Mouse (Mus musculus) brain, adult 2 months (tissue): ENCODE data around the gene Aox4.

Experiments used
- DNase-seq: peaks from one replicate; pipeline ENCODE4 v3.0.0; 2011; ENCODE audit warnings: low read depth, low spot score

The Aox4 gene

DNA sequence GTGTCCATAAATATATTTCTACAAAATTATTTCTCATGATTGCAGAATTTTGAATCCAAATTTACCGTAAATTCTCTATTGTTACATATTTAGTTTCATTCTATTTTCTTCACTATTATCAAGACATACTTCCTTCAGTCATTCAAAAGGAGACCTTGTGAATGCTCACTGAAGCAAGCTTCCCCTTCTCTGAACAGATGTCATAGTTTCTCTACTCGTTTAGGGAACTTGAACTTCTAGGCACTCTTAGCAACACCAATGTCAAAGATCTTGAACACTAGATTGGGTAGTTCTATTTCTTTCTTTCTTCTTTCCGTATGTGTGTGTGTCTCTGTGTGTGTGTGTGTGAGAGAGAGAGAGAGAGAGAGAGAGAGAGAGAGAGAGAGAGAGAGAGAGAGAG is 34.3 kb downstream of the Aox4 start:
- DNase-seq, result no peak

DNA sequence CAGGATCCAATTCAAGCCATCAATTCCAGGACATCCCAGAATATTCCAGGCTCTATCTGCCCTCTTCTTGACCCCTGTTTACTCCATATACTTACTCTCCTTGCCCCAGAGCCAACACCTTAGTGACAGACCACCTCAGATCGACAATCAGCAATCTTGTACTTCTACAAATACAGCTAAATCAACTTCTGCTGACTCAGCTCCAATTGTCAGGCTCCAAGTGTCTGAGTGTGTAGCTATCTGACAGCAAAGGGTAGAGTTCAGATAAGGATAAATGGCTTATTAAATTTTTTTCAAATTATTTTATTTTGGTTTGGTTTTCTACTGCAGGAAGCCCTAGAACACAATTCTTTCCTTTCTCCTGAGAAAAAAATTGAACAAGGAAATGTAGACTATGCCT is 38.3 kb downstream of the Aox4 start:
- DNase-seq, result no peak

DNA sequence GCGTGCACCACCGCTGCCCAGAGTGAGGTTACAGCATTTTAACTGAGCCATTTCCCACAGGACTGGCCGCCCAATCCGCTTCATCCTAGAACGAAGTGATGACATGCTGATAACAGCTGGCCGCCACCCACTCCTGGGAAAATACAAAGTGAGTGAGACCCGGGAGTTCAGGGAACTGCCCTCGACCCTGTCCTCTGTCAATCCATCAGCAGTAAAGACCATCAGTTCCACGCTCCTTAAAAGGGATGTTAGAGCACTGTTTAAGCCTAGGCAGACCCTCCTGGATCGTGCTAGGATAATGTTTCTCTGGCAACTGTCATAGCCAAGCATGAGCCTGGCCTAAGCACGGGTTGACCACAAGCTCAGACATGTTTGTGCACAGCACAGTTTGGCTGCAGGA is 43.3 kb downstream of the Aox4 start:
- DNase-seq, result no peak

DNA sequence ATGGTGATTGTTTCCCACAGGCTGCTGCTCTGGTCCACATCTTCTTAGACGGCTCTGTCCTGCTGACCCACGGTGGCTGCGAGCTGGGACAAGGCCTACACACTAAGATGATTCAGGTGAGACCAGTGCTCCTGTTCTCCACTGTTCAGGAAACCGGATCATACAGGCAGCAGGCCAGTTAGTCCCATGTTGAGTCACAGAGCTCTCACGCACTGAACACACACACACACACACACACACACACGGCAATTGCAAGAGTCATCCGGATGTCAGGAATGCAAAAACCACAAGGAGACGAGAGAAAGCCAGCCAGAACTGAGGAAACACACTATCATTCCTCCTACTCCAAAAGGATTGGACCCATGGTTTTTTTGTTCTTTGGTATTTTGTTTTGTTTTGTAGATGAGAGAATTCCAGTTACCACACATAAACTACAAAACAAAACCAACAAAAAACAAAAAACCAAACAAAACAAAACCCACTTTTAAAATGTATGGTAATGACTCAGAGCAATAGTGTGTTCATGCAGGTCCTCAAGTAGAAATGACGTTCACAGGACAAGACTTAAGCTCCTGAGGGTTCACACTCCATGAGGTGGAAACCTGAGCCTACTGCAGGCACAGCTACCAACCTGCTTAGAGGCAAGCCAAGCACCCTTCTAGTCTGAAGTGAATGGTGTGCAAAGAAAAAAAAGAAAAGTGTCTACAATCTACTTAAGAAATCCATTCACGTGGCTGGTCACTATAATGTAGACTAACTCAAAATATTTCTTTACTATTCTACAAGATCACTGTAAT is 47.2 kb downstream of the Aox4 start:
- DNase-seq, result no peak

DNA sequence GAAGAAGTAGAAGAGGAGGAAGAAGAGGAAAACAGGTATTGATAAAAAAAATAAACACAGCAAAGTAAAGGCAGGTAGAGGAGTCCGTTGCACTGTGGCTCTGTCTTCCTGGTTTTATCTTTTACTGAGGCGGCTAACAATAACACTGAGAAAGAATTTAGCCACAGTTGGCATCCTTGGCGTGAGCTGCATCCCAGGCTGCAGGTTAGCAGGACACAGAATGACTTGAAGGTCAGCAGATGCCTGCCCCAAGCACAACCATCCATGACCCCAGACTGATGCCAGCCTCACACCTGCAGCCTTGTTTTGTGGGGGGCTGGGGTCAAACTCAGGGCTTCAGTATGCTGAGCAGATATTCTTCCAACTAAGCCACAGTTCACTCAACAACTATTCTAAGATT is 50.1 kb downstream of the Aox4 start:
- no peak for DNase-seq

DNA sequence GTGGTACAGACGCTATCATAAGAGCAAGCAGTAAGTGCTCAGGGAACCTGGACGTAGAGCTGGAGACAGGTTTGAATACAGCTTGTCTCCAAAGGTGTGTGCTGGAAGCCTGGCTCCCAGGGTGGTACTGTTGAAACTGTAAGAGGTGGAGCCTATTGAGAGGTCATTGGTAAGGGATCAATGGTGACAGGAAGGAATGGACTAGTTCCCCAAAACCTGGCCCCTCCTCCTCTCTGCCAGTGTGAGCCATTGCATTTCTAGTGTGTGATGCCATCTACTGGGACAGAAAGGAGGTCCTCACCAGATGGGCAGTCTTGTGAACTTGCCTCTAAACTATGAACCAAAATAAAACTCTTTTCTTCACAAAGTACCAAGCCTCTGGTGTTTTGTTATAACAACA is 58.0 kb downstream of the Aox4 start:
- no peak for DNase-seq

DNA sequence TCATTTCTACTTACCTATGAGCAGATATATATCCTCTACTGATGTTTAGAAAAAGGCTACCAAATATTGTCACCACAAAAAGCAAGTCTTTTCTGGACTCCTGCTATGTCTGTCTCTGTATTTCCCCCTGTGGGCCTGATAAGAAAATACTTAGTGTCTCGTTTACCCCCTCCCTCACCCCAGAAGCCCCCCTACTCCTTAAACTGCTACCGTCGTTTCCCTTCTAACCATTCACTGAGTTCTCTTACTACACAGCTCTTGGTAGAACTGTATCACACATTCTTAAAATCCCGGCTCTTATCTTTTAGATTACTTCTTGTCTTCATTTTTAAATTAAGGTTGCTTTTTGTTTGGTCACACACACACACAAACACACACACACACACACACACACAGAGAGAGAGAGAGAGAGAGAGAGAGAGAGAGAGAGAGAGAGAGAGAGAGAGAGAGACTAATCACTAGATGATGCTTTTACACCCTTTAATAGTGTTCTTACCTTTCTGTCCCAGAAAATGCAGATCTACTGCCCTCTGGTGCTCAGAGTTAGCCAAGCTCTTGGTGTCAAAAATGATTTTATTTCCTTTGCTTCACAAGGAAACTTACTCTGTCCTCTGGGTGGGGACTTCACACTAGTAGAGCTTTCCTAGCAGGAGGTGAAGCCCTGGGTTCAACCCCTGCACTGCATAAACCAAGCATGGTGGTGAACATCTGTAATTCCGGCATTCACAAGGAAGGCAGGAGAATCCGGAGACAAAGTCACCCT is 60.8 kb downstream of the Aox4 start:
- peak; percentile 80 for DNase-seq

DNA sequence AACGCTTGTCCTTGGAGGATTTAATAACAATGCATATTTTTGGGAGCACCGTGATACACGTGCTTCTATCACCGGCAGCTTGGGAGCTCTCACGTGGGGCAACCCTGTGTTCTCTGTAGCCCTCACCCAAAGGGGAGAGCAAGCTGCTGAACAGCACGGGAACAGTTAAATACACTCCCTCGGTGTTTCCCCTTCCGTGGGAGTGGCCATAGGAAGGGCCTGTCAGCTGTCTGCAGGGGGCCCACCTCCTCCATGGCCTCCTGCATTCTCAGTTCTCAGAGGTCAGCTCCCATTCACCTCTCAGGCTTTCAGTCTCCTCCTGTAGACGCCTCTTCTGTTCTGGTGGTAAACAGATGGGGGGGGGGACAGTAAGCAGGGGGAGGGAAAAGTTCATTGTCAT is 65.7 kb downstream of the Aox4 start:
- no peak for DNase-seq

DNA sequence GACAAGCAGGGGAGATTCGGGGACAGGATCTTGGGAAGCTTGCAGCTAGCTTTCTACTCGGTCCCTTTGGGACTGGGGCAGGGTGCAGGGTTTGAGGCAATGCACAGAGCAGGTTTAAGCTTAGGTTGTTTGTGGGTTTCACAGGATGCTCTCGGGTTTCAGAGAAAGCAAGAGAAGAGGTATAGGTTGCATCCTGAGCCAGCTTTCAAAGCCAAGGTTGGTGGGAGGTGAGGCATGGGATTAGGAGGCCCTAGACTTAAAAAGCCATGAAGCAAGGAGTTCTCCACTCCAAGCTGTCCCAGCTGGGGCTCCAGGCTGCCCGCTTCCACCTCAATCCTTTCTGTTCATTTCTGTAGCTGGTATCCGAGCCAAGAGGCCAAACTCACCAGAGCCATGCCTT is 67.8 kb downstream of the Aox4 start, which contains the start of gene Aox2:
TSS of gene Aox2 (plus strand) at position 301 of the 400 bp plus-strand sequence.
- no peak for DNase-seq

DNA sequence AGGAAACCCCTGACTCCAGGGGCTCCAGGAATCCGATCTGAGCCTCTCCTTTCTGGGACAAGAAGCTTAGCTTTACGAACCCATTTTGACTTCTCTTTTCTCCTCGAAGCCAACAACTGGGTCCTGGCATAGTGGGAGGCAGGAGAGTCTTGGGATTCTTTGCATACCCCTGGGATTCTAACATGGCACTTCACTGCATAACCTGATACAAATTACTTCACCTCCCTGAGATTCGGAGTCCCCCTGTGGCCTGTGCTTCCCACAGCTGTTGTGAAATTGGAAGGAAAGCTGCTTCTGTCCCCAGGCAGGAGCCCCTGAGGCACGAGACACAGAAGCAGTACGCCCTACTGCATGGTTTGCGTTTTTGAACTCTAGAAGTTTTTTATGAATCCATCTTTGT is 68.3 kb downstream of the Aox4 start:
- DNase-seq, result no peak

DNA sequence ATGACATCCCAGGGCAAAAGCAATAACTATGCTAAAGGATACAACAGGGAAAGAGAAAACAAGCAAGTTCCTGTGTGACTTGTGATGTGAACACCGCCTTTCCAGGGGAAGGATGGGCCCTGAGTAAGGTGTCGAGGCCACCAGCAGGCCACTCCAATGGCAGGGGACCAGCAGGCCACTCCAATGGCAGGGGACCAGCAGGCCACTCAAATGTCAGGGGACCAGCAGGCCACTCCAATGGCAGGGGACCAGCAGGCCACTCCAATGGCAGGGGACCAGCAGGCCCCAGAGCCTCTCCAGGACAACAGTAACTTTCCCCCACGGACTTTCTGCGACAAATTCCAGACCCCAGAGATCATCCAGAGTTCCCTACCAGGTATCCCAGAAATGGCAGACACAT is 70.2 kb downstream of the Aox4 start:
- no peak for DNase-seq

DNA sequence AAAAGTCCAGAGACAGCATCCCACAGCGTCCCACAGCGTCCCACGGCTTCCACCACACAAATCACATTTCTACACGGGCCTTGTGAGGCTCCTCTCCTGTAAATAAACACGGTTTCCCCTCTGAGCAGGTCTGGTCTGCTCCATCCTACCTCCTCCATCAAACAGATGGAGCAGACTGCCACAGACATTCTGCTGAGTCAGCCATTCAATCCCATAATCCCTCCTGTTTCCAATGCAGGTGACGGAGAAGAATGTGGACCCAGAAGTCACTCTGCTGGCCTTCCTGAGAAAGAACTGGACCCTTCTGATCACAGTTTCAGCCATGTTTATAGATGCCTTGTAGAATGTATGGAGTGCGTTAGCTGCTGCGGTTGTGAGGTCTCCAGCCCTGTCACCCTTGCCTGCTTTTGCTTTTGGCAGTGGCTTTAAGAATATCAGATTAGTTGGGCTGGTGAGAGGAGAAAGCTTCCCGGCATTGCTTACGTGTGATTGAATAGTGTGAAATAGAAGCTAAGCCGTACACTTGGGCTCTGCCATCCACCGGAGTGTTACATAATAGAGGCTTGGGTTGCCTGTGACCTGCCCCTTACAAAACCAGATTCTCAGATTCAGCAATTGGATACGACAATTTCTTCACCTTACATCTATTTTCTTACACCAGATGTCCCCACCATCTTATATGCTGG is 70.9 kb downstream of the Aox4 start:
- DNase-seq, result peak; percentile 13

DNA sequence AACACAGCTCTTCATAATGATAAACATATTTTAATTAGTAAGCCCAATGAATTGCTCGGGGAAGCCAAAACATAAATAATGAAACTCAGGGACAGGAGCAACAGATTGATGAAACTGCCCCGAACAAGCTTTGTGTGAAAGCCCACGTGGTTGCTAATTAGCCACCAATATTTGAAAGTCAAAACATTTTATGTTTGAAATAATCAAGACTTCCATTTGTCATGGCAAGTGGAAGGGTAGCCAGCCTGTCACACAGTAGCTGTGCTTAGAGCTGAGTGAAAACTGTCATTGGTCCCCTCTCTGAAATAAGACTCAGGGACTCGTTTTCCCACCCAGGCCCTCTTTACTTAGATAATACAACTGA is 71.4 kb downstream of the Aox4 start:
- no peak for DNase-seq

DNA sequence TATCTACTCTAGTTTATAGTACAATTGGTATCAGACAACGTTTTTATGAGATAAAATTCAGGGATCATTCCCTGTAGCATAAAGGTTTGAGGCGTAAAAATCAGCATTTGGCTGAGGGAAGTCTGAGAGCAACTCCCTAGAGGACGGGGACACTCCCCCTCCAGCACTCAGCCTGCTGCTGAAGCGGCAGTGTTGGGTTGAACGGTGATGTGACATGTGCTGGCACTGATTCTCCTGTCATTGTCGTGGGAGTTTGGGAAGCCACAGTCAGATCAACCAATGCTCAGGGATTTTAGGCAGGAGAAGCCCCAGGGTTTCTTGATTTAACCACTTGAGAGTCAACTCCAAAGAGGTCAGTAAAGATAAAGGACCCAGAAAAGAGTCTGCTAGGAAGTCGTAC is 74.3 kb downstream of the Aox4 start:
- peak; percentile 31 for DNase-seq

DNA sequence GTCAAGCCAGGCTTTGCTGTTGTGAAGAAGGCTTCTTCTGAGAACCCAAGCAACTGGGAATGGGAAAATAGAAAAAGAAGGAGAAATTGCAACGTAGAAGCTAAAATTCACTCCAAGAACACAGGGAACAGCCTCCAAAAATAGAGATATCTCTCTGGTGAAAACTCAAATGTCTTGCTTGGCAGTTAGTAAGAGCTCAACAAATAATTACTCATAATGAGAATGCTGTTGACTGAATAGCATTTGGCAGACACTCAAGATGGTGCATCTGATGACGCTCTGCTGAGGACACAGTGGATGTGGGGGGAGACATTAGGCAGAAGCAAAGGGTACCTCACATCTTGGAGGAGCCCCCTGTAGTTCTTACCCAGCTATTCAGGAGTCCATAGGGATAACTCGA is 77.9 kb downstream of the Aox4 start:
- peak; percentile 54 for DNase-seq

DNA sequence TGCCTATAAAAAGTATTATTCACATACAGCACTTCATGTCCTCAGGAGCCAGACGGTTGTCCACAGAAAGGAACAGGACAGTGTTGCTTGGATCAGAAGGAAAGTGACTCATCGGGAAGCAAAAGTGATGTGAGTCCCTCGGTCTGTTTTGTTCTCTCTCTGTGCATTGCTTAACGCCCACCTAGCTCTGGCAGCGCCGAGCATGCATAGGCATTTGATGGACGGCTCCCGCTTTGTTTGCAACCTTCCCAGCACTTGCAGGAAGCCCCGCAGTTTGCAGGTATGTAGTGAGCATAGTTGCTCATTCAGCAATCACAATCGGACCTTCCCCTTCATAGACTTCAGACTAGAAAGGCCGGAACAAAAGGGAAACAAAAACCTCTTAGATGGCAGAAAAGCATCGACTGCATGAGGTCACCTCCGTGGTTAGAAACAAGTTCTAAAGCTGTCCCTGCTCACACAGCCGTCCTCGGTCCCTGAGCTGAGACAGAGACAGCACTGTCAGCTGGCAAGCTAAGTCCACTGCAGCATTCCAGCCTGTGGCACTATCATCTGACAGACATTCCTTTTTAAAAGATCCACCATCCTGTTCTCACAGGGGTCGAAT is 79.8 kb downstream of the Aox4 start:
- DNase-seq, result peak; percentile 69

DNA sequence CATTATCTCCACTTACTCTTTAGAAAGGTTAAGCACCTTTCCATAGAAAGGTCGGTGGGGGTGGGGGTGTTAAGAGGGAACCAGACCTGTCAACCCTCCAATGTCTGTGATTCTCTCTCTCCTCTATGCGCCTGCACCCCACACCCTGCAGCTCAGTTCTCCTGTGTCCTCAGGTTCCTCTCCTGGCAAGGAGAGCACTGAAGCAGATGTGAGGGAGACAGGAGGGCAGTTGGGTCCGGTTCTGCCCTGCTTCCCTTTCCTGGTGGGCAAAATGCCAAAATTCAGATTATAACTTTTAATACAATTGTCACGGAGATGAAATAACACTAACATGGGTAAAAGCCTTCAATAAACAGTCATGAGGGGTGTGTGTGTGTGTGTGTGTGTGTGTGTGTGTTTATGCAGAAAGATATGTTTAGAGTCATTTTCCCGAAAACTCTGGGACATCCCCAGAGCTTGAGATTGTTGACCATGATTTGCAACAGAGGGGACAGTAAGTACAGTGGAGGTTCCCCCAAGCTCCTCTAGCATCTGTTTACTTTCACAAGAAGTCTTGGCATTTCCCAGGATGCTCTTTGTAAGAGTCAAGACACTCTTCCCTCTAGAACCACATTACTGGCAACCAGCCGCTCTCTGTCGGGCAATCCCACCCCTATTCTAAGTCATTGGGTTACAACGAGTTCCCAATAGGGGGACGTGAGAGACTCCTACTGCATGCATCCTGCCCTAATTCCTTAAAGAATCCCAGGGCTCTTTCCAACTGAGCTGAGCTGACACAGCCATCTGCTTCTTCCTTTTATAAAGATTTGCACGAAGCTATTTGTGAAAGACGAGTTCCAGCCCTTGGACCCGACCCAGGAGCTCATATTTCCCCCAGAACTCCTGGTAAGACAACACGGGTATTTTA is 81.5 kb downstream of the Aox4 start:
- DNase-seq, result peak; percentile 58

DNA sequence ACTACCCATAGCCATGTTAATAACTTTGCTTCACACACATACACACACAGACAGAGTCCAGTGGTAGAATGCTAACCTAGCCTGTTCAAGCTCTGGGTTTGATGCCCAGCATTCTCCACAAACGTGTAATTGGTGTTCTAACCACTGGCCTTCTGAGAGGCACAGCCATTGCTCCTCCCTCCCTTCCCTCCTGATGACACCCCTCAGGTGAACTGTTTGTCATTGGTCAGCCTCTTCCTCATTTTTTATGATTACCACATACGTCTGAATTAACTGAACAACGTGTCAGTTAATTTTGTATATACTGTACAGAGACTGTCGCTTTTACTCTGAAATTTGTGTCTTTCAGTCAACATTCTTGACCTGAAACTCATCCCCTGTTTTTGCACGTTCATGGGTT is 84.5 kb downstream of the Aox4 start:
- no peak for DNase-seq

DNA sequence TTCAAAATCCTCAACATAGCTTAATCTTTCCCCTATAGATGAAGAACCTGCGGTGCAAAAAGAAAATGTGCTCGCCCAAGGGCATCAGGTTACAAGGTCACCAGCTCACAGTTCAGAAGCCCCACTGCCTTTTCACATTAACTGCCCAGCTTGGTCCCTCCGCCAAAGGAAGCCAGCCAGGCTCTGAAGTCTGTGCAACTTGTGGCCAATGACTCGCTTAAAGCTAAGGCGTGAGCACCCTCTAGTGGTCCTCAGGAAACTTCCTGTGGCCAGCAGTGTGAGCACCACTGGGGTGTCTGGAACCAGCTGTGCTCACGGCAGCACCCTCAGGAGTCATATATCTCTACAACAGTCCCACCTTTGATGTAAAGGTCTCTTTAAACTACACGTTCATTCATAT is 86.1 kb downstream of the Aox4 start:
- DNase-seq, result peak; percentile 86

DNA sequence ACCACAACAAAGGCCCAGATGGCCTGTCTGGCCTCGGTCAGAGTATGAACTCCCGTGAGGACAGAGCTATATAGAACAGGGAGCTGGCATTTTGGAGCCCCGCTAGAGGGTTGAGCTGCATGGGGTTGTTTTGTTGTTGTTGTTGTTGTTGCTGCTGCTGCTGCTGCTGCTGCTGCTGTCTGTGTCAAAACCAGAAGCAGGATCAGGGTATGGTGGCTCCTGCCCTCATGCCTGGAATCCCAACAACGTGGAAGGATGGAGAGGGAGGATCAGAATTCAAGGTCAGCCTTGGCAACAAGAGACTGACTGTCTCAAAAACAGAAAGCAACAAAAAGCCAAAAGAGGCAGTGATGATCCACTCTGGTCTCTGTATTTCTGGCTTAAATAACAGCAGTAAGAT is 86.6 kb downstream of the Aox4 start:
- DNase-seq, result no peak

DNA sequence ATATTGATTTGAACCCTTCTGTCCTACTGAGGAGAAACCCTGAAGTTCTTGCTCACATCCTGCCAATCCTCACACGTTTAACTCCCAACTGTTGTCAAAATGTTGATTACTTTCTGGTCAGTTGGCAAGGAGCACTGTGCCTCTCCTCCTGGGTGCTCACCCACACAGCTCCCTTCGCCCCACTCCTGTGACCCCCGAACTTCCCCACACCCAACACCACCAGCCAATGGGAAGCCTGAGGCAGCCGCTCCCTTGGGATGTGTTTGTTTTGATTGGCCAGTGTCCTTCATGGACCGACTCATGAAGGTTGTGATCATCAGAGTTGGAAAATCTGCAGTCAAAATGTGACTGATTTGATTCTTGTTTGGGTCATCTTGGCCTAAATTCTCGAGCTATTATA is 88.2 kb downstream of the Aox4 start:
- no peak for DNase-seq
